Mouse (Mus musculus) hindbrain, embryonic 16.5 days (tissue): ENCODE results near the gene Smurf1. TPM values are rescaled to one million over a fixed set of nuclear protein-coding genes. Genes with fewer than 3 reads are reported as not detected.

Experiments
- ATAC-seq: fragments of 200-750 bp; cut with Nextera tagmentation; 2 replicates; pipeline ENCODE4 v1.8.0; 2017; ENCODE audit warnings: moderate TSS enrichment, moderate library complexity
- H3K27ac ChIP-seq: fragments of 300-500 bp; sonication (generic); 2 replicates; pipeline ENCODE4 v1.5.1; 2014; ENCODE audit warnings: low read depth, mild to moderate bottlenecking, control low read depth, low read length, moderate library complexity
- H3K27me3 ChIP-seq: fragments of 300-500 bp; sonication (generic); replicated peaks from 2 replicates; pipeline ENCODE4 v1.6.1; 2014; ENCODE audit warnings: low read length; ENCODE audit not compliant: control insufficient read depth, insufficient read depth
- H3K36me3 ChIP-seq: fragments of 300-500 bp; sonication (generic); 2 replicates; pipeline ENCODE4 v1.6.1; 2014; ENCODE audit warnings: mild to moderate bottlenecking, low read length, moderate library complexity, mixed read lengths; ENCODE audit not compliant: control insufficient read depth, insufficient read depth
- H3K4me1 ChIP-seq: fragments of 300-500 bp; sonication (generic); 2 replicates; pipeline ENCODE4 v1.6.1; 2014; ENCODE audit warnings: low read depth, low read length; ENCODE audit not compliant: control insufficient read depth, insufficient read depth
- H3K4me2 ChIP-seq: fragments of 300-500 bp; sonication (generic); 2 replicates; pipeline ENCODE4 v1.6.1; 2014; ENCODE audit warnings: mild to moderate bottlenecking, low read length, control low read depth, moderate library complexity
- H3K4me3 ChIP-seq: fragments of 300-500 bp; sonication (generic); 2 replicates; pipeline ENCODE4 v1.5.1; 2014; ENCODE audit warnings: mild to moderate bottlenecking, low read length, control low read depth, moderate library complexity
- H3K9ac ChIP-seq: fragments of 300-500 bp; sonication (generic); 2 replicates; pipeline ENCODE4 v1.6.1; 2014; ENCODE audit warnings: low read depth, mild to moderate bottlenecking, control low read depth, low read length, moderate library complexity
- H3K9me3 ChIP-seq: fragments of 300-500 bp; sonication (generic); 2 replicates; pipeline ENCODE4 v1.6.1; 2014; ENCODE audit warnings: mild to moderate bottlenecking, low read length, moderate library complexity; ENCODE audit not compliant: control insufficient read depth
- WGBS: fragments of 180-500 bp; shearing (Covaris S2); extraction: QIAGEN DNeasy Blood & Tissue Kit; methylation state at CpG from one replicate; pipeline ENCODE4 v1.1.7; 2014; 5-methylcytosine and 5-hydroxymethylcytosine counted together
- polyA plus RNA-seq: library from polyadenylated mRNA; unstranded; fragments of >200 nt; fragmentation: Nextera tagmentation; extraction: Ambion mirVana; gene quantifications from 2 replicates; pipeline ENCODE4 v1.2.1, GENCODE M21; 2015

Smurf1 gene
- polyA plus RNA-seq, 1 experiment from 2014 or later = 14.9 TPM

GRCm38 (mm10) chr5:144989061-144989405 is 23.4 kb upstream of the Smurf1 start:
- Histone ChIP-seq H3K4me3 (no peak overlapping the region), H3K27me3 (no peaks in the 10 kb centered on the region), H3K9me3 (no peaks in the 10 kb centered on the region), H3K27ac (no peak overlapping the region), H3K4me2 (no peak overlapping the region), H3K36me3 (no peaks in the 10 kb centered on the region), H3K4me1 (no peaks in the 10 kb centered on the region), H3K9ac (no peak overlapping the region)
- 86% methylated on average over 4 of the region's 4 CpGs for WGBS
- ATAC-seq = no peak

- Histone ChIP-seq H3K36me3 (no peaks in the 10 kb centered on the region), H3K27me3 (no peaks in the 10 kb centered on the region), H3K4me2 (no peak overlapping the region), H3K27ac (no peak overlapping the region), H3K4me1 (no peaks in the 10 kb centered on the region), H3K9me3 (no peaks in the 10 kb centered on the region), H3K4me3 (no peak overlapping the region), H3K9ac (no peak overlapping the region)
- WGBS = 51% methylated on average over 9 of the region's 9 CpGs
- ATAC-seq = peak; percentile 80
Observed at GRCm38 (mm10) chr5:144988340-144989060, 22.9 kb upstream of the Smurf1 start.

- no peak overlapping the region for H3K9ac ChIP-seq
- H3K27ac ChIP-seq = no peak overlapping the region
- no peaks in the 10 kb centered on the region for H3K36me3 ChIP-seq
- H3K4me3 ChIP-seq = no peak overlapping the region
- WGBS = 92% methylated on average over 13 of the region's 13 CpGs
- ATAC-seq = no peak
- no peaks in the 10 kb centered on the region for H3K4me1 ChIP-seq
- no peaks in the 10 kb centered on the region for H3K9me3 ChIP-seq
- no peak overlapping the region for H3K4me2 ChIP-seq
- H3K27me3 ChIP-seq = no peaks in the 10 kb centered on the region
Observed at GRCm38 (mm10) chr5:144987561-144987960, 21.9 kb upstream of the Smurf1 start.

- 93% methylated on average over 5 of the region's 5 CpGs for WGBS
- Histone ChIP-seq H3K9ac (no peak overlapping the region), H3K4me2 (no peak overlapping the region), H3K27me3 (no peaks in the 10 kb centered on the region), H3K4me3 (no peak overlapping the region), H3K27ac (no peak overlapping the region), H3K9me3 (no peaks in the 10 kb centered on the region), H3K4me1 (no peaks in the 10 kb centered on the region), H3K36me3 (no peaks in the 10 kb centered on the region)
- ATAC-seq = no peak
Observed at GRCm38 (mm10) chr5:144984839-144985238, 19.2 kb upstream of the Smurf1 start.

- WGBS = 99% methylated on average over 3 of the region's 3 CpGs
Observed at GRCm38 (mm10) chr5:144983227-144983626, 17.6 kb upstream of the Smurf1 start.

GRCm38 (mm10) chr5:144979110-144979509 is 13.5 kb upstream of the Smurf1 start:
- Histone ChIP-seq H3K9ac (no peak overlapping the region), H3K27me3 (no peaks in the 10 kb centered on the region), H3K4me3 (no peak overlapping the region), H3K9me3 (no peaks in the 10 kb centered on the region), H3K36me3 (no peaks in the 10 kb centered on the region), H3K4me1 (no peaks in the 10 kb centered on the region), H3K4me2 (no peak overlapping the region), H3K27ac (no peak overlapping the region)
- ATAC-seq = no peak
- 84% methylated on average over 6 of the region's 6 CpGs for WGBS

More at GRCm38 (mm10) chr5:144983227-144983626, 17.6 kb upstream of the Smurf1 start:
- Histone ChIP-seq H3K27ac (no peak overlapping the region), H3K4me3 (no peak overlapping the region), H3K4me1 (no peaks in the 10 kb centered on the region), H3K9ac (no peak overlapping the region), H3K4me2 (no peak overlapping the region), H3K27me3 (no peaks in the 10 kb centered on the region), H3K9me3 (no peaks in the 10 kb centered on the region), H3K36me3 (no peaks in the 10 kb centered on the region)
- no peak for ATAC-seq

- no peaks in the 10 kb centered on the region for H3K4me1 ChIP-seq
- no peak for ATAC-seq
- no peak overlapping the region for H3K27ac ChIP-seq
- 62% methylated on average over 10 of the region's 10 CpGs for WGBS
- no peak overlapping the region for H3K4me3 ChIP-seq
- H3K27me3 ChIP-seq = no peaks in the 10 kb centered on the region
- no peak overlapping the region for H3K4me2 ChIP-seq
- no peaks in the 10 kb centered on the region for H3K9me3 ChIP-seq
- no peaks in the 10 kb centered on the region for H3K36me3 ChIP-seq
- no peak overlapping the region for H3K9ac ChIP-seq
Observed at GRCm38 (mm10) chr5:144978533-144979107, 13.0 kb upstream of the Smurf1 start.

GRCm38 (mm10) chr5:144971266-144971665 is 5.6 kb upstream of the Smurf1 start:
- H3K9ac ChIP-seq = no peak overlapping the region
- no peak overlapping the region for H3K27ac ChIP-seq
- ATAC-seq = no peak
- peaks cover 5% of the 10 kb centered on the region for H3K4me1 ChIP-seq
- no peaks in the 10 kb centered on the region for H3K36me3 ChIP-seq
- H3K4me3 ChIP-seq = no peak overlapping the region
- H3K4me2 ChIP-seq = no peak overlapping the region
- WGBS = 87% methylated on average over 3 of the region's 3 CpGs
- no peaks in the 10 kb centered on the region for H3K27me3 ChIP-seq
- no peaks in the 10 kb centered on the region for H3K9me3 ChIP-seq

GRCm38 (mm10) chr5:144964872-144965638 is 592 bp downstream of the Smurf1 start:
- WGBS = 2% methylated on average over 25 of the region's 56 CpGs
- H3K9ac ChIP-seq = peak overlapping the region; percentile 99

More at GRCm38 (mm10) chr5:144964872-144965638, 592 bp downstream of the Smurf1 start:
- Histone ChIP-seq H3K4me3 (peak overlapping the region; percentile 96), H3K4me2 (peak overlapping the region; percentile 66), H3K4me1 (peaks cover 32% of the 10 kb centered on the region), H3K9me3 (no peaks in the 10 kb centered on the region), H3K27ac (peak overlapping the region; percentile 88), H3K36me3 (no peaks in the 10 kb centered on the region), H3K27me3 (no peaks in the 10 kb centered on the region)
- ATAC-seq = peak; percentile 76
